Mouse (Mus musculus) activated CD4-positive, CD25-positive, alpha-beta regulatory T cell, adult 4 months (primary cell): ENCODE data around the gene Galnt12. TPM values are rescaled to one million over a fixed set of nuclear protein-coding genes. Genes with fewer than 3 reads are reported as not detected.

Experiments
- ATAC-seq: one replicate; pipeline ENCODE4 v1.8.0; 2017
- polyA plus RNA-seq, 2 experiments: library from polyadenylated mRNA; unstranded; fragments of 100-300 nt; shearing (Covaris generic); gene quantifications; one replicate each; pipeline ENCODE4 v1.2.1; 2017

Gene Galnt12
- polyA plus RNA-seq, 2 experiments from 2014 or later, result 4.4 to 8.1 TPM

GRCm38 (mm10) chr4:47151553-47152183, 60.0 kb downstream of the Galnt12 start:
- ATAC-seq, result no peak

GRCm38 (mm10) chr4:47161103-47161755, 69.5 kb downstream of the Galnt12 start:
- no peak for ATAC-seq

GRCm38 (mm10) chr4:47161756-47162587, 70.3 kb downstream of the Galnt12 start:
- no peak for ATAC-seq

- no peak for ATAC-seq
These were observed 80.6 kb downstream of the Galnt12 start for GRCm38 (mm10) chr4:47172314-47172713.

Other genes with a start within 250 kb of the Galnt12 start
- gene Gabbr2, start 100.0 kb upstream of the Galnt12 start, polyA plus RNA-seq, result under 1 TPM in 1 of 2 experiments, not detected in 1; 0.20 TPM
- gene Anks6, start 34.5 kb upstream of the Galnt12 start, polyA plus RNA-seq, result not detected
- gene Col15a1, start 116.3 kb downstream of the Galnt12 start, polyA plus RNA-seq, result 1 to 10 TPM; 2.6 to 5.3 TPM